Comparison of ENCODE assay signal across 14 mouse cellular contexts in genomic region chr10:117527979-117528378, GRCm38 (mm10).
DNase-seq lines count a peak whose midpoint lies in the region.
"Had no signal": no experiment of that assay in that cellular context is flagged by ENCODE, and none has a peak within 500 bp of the region (broad histone marks: within the 10 kb centered on the region; RNA-seq: fewer than 3 reads in every experiment).

No protein-coding gene starts in this region.

- DNase-seq in 3T3-L1 (ENCODE audit: low read depth, low spot score) = peak; percentile 94
- DNase-seq in lung, postnatal 10 days = no peak
- DNase-seq: adrenal gland, adult 2 months; adrenal gland, adult 8-10 months; adrenal gland, postnatal 10 days; adrenal gland, postnatal 14 days; adrenal gland, postnatal 25 days; adrenal gland, postnatal 36 days; B cell, adult 2 months; cerebellum, adult 11 months; cerebellum, adult 11-12 months; cerebellum, adult 18-20 months; cerebellum, adult 2 months; cerebellum, adult 8-10 months had no signal
